Mouse (Mus musculus) ovary, postnatal 10 days (tissue): ENCODE results near the gene Rdh16f1.
"Not testable (repeated sequence)": the region's sequence is repeated elsewhere in the genome, so short reads cannot be mapped to it uniquely, and the experiment has no call there.

Experiments
- DNase-seq: peaks from one replicate; pipeline ENCODE4 v3.0.0; 2022; ENCODE audit warnings: low spot score

Gene Rdh16f1

GRCm38 (mm10) chr10:127829121-127829520 is 69.5 kb downstream of the Rdh16f1 start:
- no peak for DNase-seq

DNA sequence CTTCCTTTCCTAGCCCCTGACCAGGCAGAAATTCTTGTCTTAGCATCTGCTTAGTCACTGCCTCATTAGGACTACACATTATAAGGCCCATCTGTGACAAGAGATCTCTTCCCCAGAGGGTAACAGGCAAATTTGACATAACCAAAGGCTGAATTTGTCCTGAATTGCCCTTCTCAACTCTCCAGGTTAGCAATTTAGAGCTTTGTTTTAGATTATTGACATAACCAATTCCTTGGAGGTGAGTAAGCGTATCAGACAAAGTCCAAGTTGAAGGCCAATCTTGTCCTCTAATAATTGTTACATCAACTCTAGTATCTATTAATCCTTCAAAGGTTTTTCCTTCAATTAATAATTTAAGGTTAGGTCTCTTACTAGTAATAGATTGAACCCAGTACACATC is 74.6 kb downstream of the Rdh16f1 start:
- DNase-seq, result not testable (repeated sequence)

- no peak for DNase-seq
These were observed 75.7 kb downstream of the Rdh16f1 start for GRCm38 (mm10) chr10:127835292-127835691.

DNA sequence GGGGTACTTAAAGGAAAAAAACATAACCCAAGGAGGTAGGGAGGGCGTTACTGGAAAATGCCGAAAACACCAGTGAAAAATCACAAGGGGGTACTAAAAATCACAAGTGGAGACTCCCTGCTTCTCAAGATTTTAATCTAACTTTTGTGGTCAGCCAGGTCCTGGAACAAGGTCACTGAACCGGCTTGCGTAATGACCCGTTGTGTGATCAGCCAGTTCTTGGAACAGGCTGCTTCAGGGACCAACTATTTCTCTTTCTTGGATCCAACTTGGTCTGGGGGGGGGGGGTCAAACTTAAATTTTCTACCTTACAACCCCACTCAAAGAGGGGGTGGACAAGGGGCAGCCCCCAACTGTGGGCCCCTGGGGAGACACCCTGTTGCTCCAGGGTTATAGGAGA is 78.2 kb downstream of the Rdh16f1 start:
- DNase-seq, result not testable (repeated sequence)

DNA sequence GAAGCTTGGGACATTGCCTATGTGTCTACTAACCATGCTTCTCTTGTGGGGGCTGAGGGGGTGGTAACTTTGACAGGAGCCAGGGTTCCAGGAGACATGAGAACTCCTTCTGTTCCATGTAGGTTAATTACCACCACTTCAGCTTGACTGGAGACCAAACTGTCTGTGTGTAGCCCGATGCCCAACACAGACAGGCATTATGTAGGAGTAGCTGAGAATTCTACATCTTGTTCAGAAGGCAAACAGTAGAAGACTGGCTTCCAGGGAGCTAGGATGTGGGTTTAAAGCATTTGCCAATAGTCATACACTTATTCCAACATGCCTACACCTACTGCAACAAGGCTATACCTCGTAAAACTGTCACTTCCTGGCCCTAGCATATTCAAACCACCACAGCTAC is 79.0 kb downstream of the Rdh16f1 start:
- no peak for DNase-seq

DNA sequence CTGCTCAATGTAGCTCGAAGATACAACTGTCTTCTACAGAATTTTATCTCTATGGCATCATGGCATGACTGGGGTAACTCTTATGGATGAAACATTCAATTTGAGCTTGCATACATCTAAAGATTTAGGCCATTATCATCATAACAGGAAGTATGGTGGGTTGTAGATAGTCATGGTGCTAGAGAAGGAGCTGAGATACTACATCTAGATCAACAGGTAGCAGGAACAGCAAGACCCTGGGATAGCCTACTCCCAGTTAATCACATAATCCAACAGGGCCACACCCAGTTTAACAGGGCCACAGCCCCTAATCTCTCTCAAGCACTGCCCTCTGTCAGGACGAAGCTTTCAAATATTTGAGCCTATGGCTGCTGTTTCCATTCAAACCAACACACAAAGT is 81.2 kb downstream of the Rdh16f1 start:
- DNase-seq, result no peak
